Mouse (Mus musculus): ENCODE results near the gene Macrod2. TPM values are rescaled to one million over a fixed set of nuclear protein-coding genes. Genes with fewer than 3 reads are reported as not detected.

The Macrod2 gene
- total and polyA plus RNA-seq, 2 experiments from 2014 or later: 49.7 to 80.7 TPM

- no peak overlapping the region for H3K4me3 ChIP-seq (ENCODE audit: low read depth, low read length)
- H3K36me3 ChIP-seq (ENCODE audit: insufficient read depth): no peaks in the 10 kb centered on the region
- H3K9me3 ChIP-seq (ENCODE audit: low read length): no peaks in the 10 kb centered on the region
- no peak overlapping the region for H3K9ac ChIP-seq
- ATAC-seq (no peak), DNase-seq (no peak)
- WGBS: 89% methylated on average over 2 of the region's 2 CpGs
- no peak overlapping the region for H3K27ac ChIP-seq (ENCODE audit: low read depth, low read length)
- TF ChIP-seq CTCF (IDR thresholded peaks at IDR 0.05; ENCODE audit: low read depth): no peak
- no peak overlapping the region for H3K4me2 ChIP-seq (ENCODE audit: low read depth)
- H3K4me1 ChIP-seq (ENCODE audit: insufficient read depth): 0 out of 2 replicates have a peak, but pooled peaks cover 6% of the 10 kb centered on the region
- no peaks in the 10 kb centered on the region for H3K27me3 ChIP-seq (ENCODE audit: insufficient read depth, low read length)
These were observed 1869.6 kb downstream of the Macrod2 start for GRCm38 (mm10) chr2:142264697-142265096.

GRCm38 (mm10) chr2:142267836-142268235 lies 1872.7 kb downstream of the Macrod2 start:
- 52% methylated on average over 2 of the region's 2 CpGs for WGBS
- Histone ChIP-seq H3K4me2 (ENCODE audit: low read depth) (no peak overlapping the region), H3K27ac (ENCODE audit: low read depth, low read length) (no peak overlapping the region), H3K9me3 (ENCODE audit: low read length) (no peaks in the 10 kb centered on the region), H3K36me3 (ENCODE audit: insufficient read depth) (no peaks in the 10 kb centered on the region), H3K9ac (no peak overlapping the region), H3K4me3 (ENCODE audit: low read depth, low read length) (no peak overlapping the region), H3K27me3 (ENCODE audit: insufficient read depth, low read length) (no peaks in the 10 kb centered on the region), H3K4me1 (ENCODE audit: insufficient read depth) (0 out of 2 replicates have a peak, but pooled peaks cover 6% of the 10 kb centered on the region)
- ATAC-seq (no peak), DNase-seq (no peak)
- TF ChIP-seq CTCF (IDR thresholded peaks at IDR 0.05; ENCODE audit: low read depth): no peak

GRCm38 (mm10) chr2:142286761-142287160 lies 1891.7 kb downstream of the Macrod2 start:
- DNase-seq (no peak), ATAC-seq (no peak)
- no peak overlapping the region for H3K4me2 ChIP-seq (ENCODE audit: low read depth)
- H3K27me3 ChIP-seq (ENCODE audit: insufficient read depth, low read length): no peaks in the 10 kb centered on the region
- no peak overlapping the region for H3K9ac ChIP-seq
- no peaks in the 10 kb centered on the region for H3K36me3 ChIP-seq (ENCODE audit: insufficient read depth)
- no peak overlapping the region for H3K4me3 ChIP-seq (ENCODE audit: low read depth, low read length)
- 53% methylated on average over 1 of the region's 1 CpGs for WGBS
- no peak for TF ChIP-seq CTCF (IDR thresholded peaks at IDR 0.05; ENCODE audit: low read depth)
- no peaks in the 10 kb centered on the region for H3K9me3 ChIP-seq (ENCODE audit: low read length)
- H3K4me1 ChIP-seq (ENCODE audit: insufficient read depth): no peaks in the 10 kb centered on the region
- H3K27ac ChIP-seq (ENCODE audit: low read depth, low read length): no peak overlapping the region

- DNase-seq: no peak
- Histone ChIP-seq H3K9me3 (ENCODE audit: low read length) (no peaks in the 10 kb centered on the region), H3K9ac (no peak overlapping the region), H3K4me1 (ENCODE audit: insufficient read depth) (no peaks in the 10 kb centered on the region), H3K36me3 (ENCODE audit: insufficient read depth) (no peaks in the 10 kb centered on the region), H3K27ac (ENCODE audit: low read depth, low read length) (no peak overlapping the region), H3K4me3 (ENCODE audit: low read depth, low read length) (no peak overlapping the region), H3K27me3 (ENCODE audit: insufficient read depth, low read length) (no peaks in the 10 kb centered on the region), H3K4me2 (ENCODE audit: low read depth) (no peak overlapping the region)
- TF ChIP-seq CTCF (IDR thresholded peaks at IDR 0.05; ENCODE audit: low read depth): no peak
- ATAC-seq: no peak
- WGBS: 29% methylated on average over 4 of the region's 4 CpGs
These were observed 1899.7 kb downstream of the Macrod2 start for GRCm38 (mm10) chr2:142294831-142295230.

GRCm38 (mm10) chr2:142303098-142303911 lies 1908.2 kb downstream of the Macrod2 start:
- no peak overlapping the region for H3K9ac ChIP-seq
- no peak overlapping the region for H3K27ac ChIP-seq (ENCODE audit: low read depth, low read length)
- TF ChIP-seq CTCF (IDR thresholded peaks at IDR 0.05; ENCODE audit: low read depth): no peak
- H3K4me2 ChIP-seq (ENCODE audit: low read depth): no peak overlapping the region
- ATAC-seq (no peak), DNase-seq (no peak)
- H3K36me3 ChIP-seq (ENCODE audit: insufficient read depth): no peaks in the 10 kb centered on the region
- H3K4me3 ChIP-seq (ENCODE audit: low read depth, low read length): no peak overlapping the region
- H3K4me1 ChIP-seq (ENCODE audit: insufficient read depth): no peaks in the 10 kb centered on the region
- H3K9me3 ChIP-seq (ENCODE audit: low read length): no peaks in the 10 kb centered on the region
- 11% methylated on average over 2 of the region's 2 CpGs for WGBS
- H3K27me3 ChIP-seq (ENCODE audit: insufficient read depth, low read length): no peaks in the 10 kb centered on the region

- 42% methylated on average over 2 of the region's 2 CpGs for WGBS
- H3K36me3 ChIP-seq (ENCODE audit: insufficient read depth): no peaks in the 10 kb centered on the region
- no peak overlapping the region for H3K4me3 ChIP-seq (ENCODE audit: low read depth, low read length)
- ATAC-seq (no peak), DNase-seq (no peak)
- no peaks in the 10 kb centered on the region for H3K4me1 ChIP-seq (ENCODE audit: insufficient read depth)
- no peak overlapping the region for H3K27ac ChIP-seq (ENCODE audit: low read depth, low read length)
- H3K9ac ChIP-seq: no peak overlapping the region
- no peak for TF ChIP-seq CTCF (IDR thresholded peaks at IDR 0.05; ENCODE audit: low read depth)
- H3K27me3 ChIP-seq (ENCODE audit: insufficient read depth, low read length): no peaks in the 10 kb centered on the region
- no peak overlapping the region for H3K4me2 ChIP-seq (ENCODE audit: low read depth)
- no peaks in the 10 kb centered on the region for H3K9me3 ChIP-seq (ENCODE audit: low read length)
These were observed 1908.7 kb downstream of the Macrod2 start for GRCm38 (mm10) chr2:142303912-142304182.

- H3K4me1 ChIP-seq (ENCODE audit: insufficient read depth): no peaks in the 10 kb centered on the region
These were observed 1928.0 kb downstream of the Macrod2 start for GRCm38 (mm10) chr2:142323158-142323557.

More at GRCm38 (mm10) chr2:142323158-142323557, 1928.0 kb downstream of the Macrod2 start:
- TF ChIP-seq CTCF (IDR thresholded peaks at IDR 0.05; ENCODE audit: low read depth): no peak
- ATAC-seq (no peak), DNase-seq (peak; percentile 25)
- no peak overlapping the region for H3K4me2 ChIP-seq (ENCODE audit: low read depth)
- H3K36me3 ChIP-seq (ENCODE audit: insufficient read depth): no peaks in the 10 kb centered on the region
- no peak overlapping the region for H3K27ac ChIP-seq (ENCODE audit: low read depth, low read length)
- H3K4me3 ChIP-seq (ENCODE audit: low read depth, low read length): no peak overlapping the region
- 56% methylated on average over 3 of the region's 3 CpGs for WGBS
- no peak overlapping the region for H3K9ac ChIP-seq
- H3K27me3 ChIP-seq (ENCODE audit: insufficient read depth, low read length): no peaks in the 10 kb centered on the region
- no peaks in the 10 kb centered on the region for H3K9me3 ChIP-seq (ENCODE audit: low read length)

Data from forebrain, postnatal 0 days (tissue).